Mouse (Mus musculus): ENCODE data around the gene Car5a.

Gene Car5a

GRCm38 (mm10) chr8:121934923-121935322 is 9.8 kb downstream of the Car5a start:
- no peak for DNase-seq (ENCODE audit: low spot score in 2 of 2)

GRCm38 (mm10) chr8:121934506-121934905 is 10.2 kb downstream of the Car5a start:
- DNase-seq (ENCODE audit: low spot score in 2 of 2), result peak in 1 of 2 experiments; percentile 19

GRCm38 (mm10) chr8:121932668-121933520 is 11.8 kb downstream of the Car5a start:
- no peak for DNase-seq (ENCODE audit: low spot score in 2 of 2)

GRCm38 (mm10) chr8:121932026-121932667 is 12.6 kb downstream of the Car5a start:
- peak in 1 of 2 experiments; percentile 50 for DNase-seq (ENCODE audit: low spot score in 2 of 2)

- no peak for DNase-seq (ENCODE audit: low spot score in 2 of 2)
These were observed 13.1 kb downstream of the Car5a start for GRCm38 (mm10) chr8:121931571-121931970.

GRCm38 (mm10) chr8:121930047-121930446 is 14.7 kb downstream of the Car5a start:
- no peak for DNase-seq (ENCODE audit: low spot score in 2 of 2)

- DNase-seq (ENCODE audit: low spot score in 2 of 2), result no peak
These were observed 17.4 kb downstream of the Car5a start for GRCm38 (mm10) chr8:121927316-121927715.

- DNase-seq (ENCODE audit: low spot score in 2 of 2), result no peak
These were observed 18.4 kb downstream of the Car5a start for GRCm38 (mm10) chr8:121926266-121926665.

GRCm38 (mm10) chr8:121925624-121926023 is 19.1 kb downstream of the Car5a start:
- peak; percentile 38 to 62 for DNase-seq (ENCODE audit: low spot score in 2 of 2)

- no peak for DNase-seq (ENCODE audit: low spot score in 2 of 2)
These were observed 20.0 kb downstream of the Car5a start for GRCm38 (mm10) chr8:121924681-121925080.

GRCm38 (mm10) chr8:121922101-121922500 is 22.6 kb downstream of the Car5a start:
- no peak for DNase-seq (ENCODE audit: low spot score in 2 of 2)

- DNase-seq (ENCODE audit: low spot score in 2 of 2), result no peak
These were observed 23.1 kb downstream of the Car5a start for GRCm38 (mm10) chr8:121921582-121921981.

GRCm38 (mm10) chr8:121919731-121920130 is 25.0 kb downstream of the Car5a start:
- DNase-seq (ENCODE audit: low spot score in 2 of 2), result no peak

- DNase-seq (ENCODE audit: low spot score in 2 of 2), result no peak
These were observed 25.5 kb downstream of the Car5a start for GRCm38 (mm10) chr8:121919158-121919557.

- no peak for DNase-seq (ENCODE audit: low spot score in 2 of 2)
These were observed 31.3 kb downstream of the Car5a start for GRCm38 (mm10) chr8:121913378-121913777.

- DNase-seq (ENCODE audit: low spot score in 2 of 2), result no peak
These were observed 31.9 kb downstream of the Car5a start for GRCm38 (mm10) chr8:121912831-121913230.

- DNase-seq (ENCODE audit: low spot score in 2 of 2), result no peak
These were observed 32.7 kb downstream of the Car5a start for GRCm38 (mm10) chr8:121911987-121912386.

- no peak for DNase-seq (ENCODE audit: low spot score in 2 of 2)
These were observed 33.3 kb downstream of the Car5a start for GRCm38 (mm10) chr8:121911400-121911799.

GRCm38 (mm10) chr8:121909663-121910062 is 35.0 kb downstream of the Car5a start:
- DNase-seq (ENCODE audit: low spot score in 2 of 2), result peak in 1 of 2 experiments; percentile 56

- no peak for DNase-seq (ENCODE audit: low spot score in 2 of 2)
These were observed 35.6 kb downstream of the Car5a start for GRCm38 (mm10) chr8:121909148-121909541.

- no peak for DNase-seq (ENCODE audit: low spot score in 2 of 2)
These were observed 36.1 kb downstream of the Car5a start for GRCm38 (mm10) chr8:121908378-121909147.

- DNase-seq (ENCODE audit: low spot score in 2 of 2), result peak; percentile 85 to 92
These were observed 37.0 kb downstream of the Car5a start, which contains the start of gene Slc7a5 for GRCm38 (mm10) chr8:121907587-121908248. Gene Slc7a5 (minus strand): TSS chr8:121907694.
